Mouse (Mus musculus) lung, embryonic 16.5 days (tissue): Measurements from ENCODE around the gene Apol9a. TPM values are rescaled to one million over a fixed set of nuclear protein-coding genes. Genes with fewer than 3 reads are reported as not detected.
"Not testable (repeated sequence)": the region's sequence is repeated elsewhere in the genome, so short reads cannot be mapped to it uniquely, and the experiment has no call there.

Experiments
- ATAC-seq: fragments of 200-750 bp; cut with Nextera tagmentation; 2 replicates; pipeline ENCODE4 v1.8.0; 2017; ENCODE audit warnings: low read depth, mild to moderate bottlenecking, moderate library complexity
- H3K27ac ChIP-seq: fragments of 300-500 bp; sonication (generic); 2 replicates; pipeline ENCODE4 v1.5.1; 2014; ENCODE audit warnings: mild to moderate bottlenecking, control low read depth, low read length
- H3K27me3 ChIP-seq: fragments of 300-500 bp; sonication (generic); 2 replicates; pipeline ENCODE4 v1.6.1; 2014; ENCODE audit warnings: low read depth, low read length, mixed read lengths; ENCODE audit not compliant: control insufficient read depth, insufficient read depth
- H3K36me3 ChIP-seq: fragments of 300-500 bp; sonication (generic); 2 replicates; pipeline ENCODE4 v1.6.1; 2014; ENCODE audit warnings: low read length; ENCODE audit not compliant: control insufficient read depth, insufficient read depth
- H3K4me1 ChIP-seq: fragments of 300-500 bp; sonication (generic); replicated peaks from 2 replicates; pipeline ENCODE4 v1.6.1; 2014; ENCODE audit warnings: low read length, mixed read lengths; ENCODE audit not compliant: control insufficient read depth, insufficient read depth
- H3K4me2 ChIP-seq: fragments of 300-500 bp; sonication (generic); 2 replicates; pipeline ENCODE4 v1.6.1; 2014; ENCODE audit warnings: low read depth, low read length, control low read depth
- H3K4me3 ChIP-seq: fragments of 300-500 bp; sonication (generic); 2 replicates; pipeline ENCODE4 v1.5.1; 2014; ENCODE audit warnings: mild to moderate bottlenecking, low read length, control low read depth
- H3K9ac ChIP-seq: fragments of 300-500 bp; sonication (generic); 2 replicates; pipeline ENCODE4 v1.6.1; 2014; ENCODE audit warnings: low read length, control low read depth
- H3K9me3 ChIP-seq: fragments of 300-500 bp; sonication (generic); 2 replicates; pipeline ENCODE4 v1.6.1; 2016; ENCODE audit warnings: low read length; ENCODE audit not compliant: control insufficient read depth
- WGBS: fragments of 180-500 bp; shearing (Covaris S2); extraction: QIAGEN DNeasy Blood & Tissue Kit; methylation state at CpG from one replicate; pipeline ENCODE4 v1.1.7; 2014; 5-methylcytosine and 5-hydroxymethylcytosine counted together
- polyA plus RNA-seq: library from polyadenylated mRNA; unstranded; fragments of >200 nt; fragmentation: Nextera tagmentation; extraction: Ambion mirVana; gene quantifications from 2 replicates; pipeline ENCODE4 v1.2.1, GENCODE M21; 2015

Gene Apol9a
- 0.10 and 0.13 TPM in 2 replicates for polyA plus RNA-seq

DNA sequence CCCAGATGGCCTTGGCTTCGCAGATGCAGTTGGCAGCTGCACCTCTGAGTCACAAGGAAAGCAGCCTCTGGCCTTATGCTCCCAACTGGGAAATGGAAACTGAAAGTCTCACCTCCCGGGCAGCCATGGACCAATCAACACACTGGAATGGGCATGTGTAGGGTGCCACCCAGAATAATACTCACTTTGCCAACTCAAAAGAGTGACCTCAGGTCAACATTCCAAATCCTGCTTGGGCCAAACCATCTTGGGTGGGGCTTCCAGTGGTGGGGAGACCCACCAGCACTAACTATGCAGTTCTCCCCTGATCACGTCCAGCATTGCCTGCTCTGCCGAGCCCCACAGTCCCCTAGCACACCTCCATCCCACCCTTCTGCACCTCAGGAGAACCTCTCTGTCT, at the start of gene Apol9a:
Gene Apol9a (minus strand): TSS at position 101 of the 400 bp plus-strand sequence.
- H3K4me2 ChIP-seq, ATAC-seq, H3K27ac ChIP-seq, H3K4me1 ChIP-seq, H3K9me3 ChIP-seq, H3K36me3 ChIP-seq, H3K9ac ChIP-seq, H3K4me3 ChIP-seq, H3K27me3 ChIP-seq: not testable (repeated sequence)
- WGBS: 86% methylated on average over 1 of the region's 4 CpGs

DNA sequence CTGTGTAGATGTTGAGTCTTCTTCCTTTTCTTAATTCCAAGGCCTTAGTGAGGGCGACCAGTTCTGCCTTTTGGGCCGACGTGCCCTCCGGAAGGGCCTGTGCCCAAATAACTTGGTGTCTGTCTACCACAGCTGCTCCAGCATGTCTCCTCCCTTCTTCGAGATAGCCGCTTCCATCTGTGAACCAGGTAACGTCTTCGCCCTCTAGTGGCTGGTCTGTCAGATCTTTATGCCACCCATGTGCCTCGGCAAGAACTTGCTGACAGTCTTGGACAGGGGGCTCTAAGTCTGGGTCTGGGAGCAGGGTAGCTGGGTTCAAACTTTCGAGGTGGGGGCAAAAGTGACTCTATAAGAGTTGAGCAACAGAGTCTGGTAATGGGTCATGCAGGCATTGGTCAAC, 39.0 kb upstream of the Apol9a start:
- not testable (repeated sequence) for H3K27me3 ChIP-seq, H3K9me3 ChIP-seq, H3K27ac ChIP-seq, H3K9ac ChIP-seq, H3K4me3 ChIP-seq, H3K4me1 ChIP-seq, H3K36me3 ChIP-seq, H3K4me2 ChIP-seq, ATAC-seq
- 53% methylated on average over 10 of the region's 10 CpGs for WGBS

DNA sequence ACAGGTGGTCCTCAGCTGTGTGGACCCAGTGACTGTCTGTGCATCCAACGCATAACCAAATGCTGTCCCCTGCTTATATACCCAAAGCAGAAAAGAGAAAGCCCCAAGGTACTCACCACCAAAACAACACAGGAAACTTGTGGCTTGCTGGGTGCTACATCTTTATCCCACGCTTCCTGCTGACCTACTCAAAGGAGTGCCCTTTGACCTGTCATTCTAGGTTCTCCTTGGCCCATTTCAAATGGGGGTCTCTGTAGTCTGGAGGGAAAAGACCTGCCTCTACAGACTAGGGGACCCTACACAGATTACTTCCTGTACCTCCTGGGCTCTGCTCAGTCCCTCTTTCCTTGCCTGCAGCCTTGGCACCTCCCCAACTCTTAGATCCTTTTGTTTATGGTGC, 36.5 kb upstream of the Apol9a start, which contains the start of gene Apol7b:
Gene Apol7b (minus strand): TSS at position 101 of the 400 bp plus-strand sequence.
- not testable (repeated sequence) for H3K4me2 ChIP-seq, H3K4me3 ChIP-seq, H3K36me3 ChIP-seq, H3K27ac ChIP-seq, H3K4me1 ChIP-seq, H3K9ac ChIP-seq, H3K9me3 ChIP-seq, H3K27me3 ChIP-seq, ATAC-seq
- 70% methylated on average over 2 of the region's 2 CpGs for WGBS

DNA sequence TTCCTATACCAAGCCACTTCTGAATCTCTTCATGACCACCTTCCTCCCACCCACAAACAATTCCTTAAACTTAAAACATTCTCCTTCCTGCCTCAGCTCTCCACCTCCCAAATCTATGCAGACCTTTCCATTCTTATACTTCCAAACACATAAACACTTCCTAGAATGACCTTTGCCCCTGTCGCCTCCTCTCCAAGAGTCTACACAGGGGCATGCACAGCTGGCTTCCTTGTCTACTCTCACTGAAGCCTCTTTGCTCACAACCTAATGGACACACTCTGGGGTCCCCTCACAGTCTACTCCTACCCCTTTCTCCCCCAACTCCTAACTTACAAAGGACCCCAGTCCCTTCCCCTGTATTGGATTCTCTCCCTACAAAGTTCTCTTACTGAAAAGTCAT, 34.7 kb upstream of the Apol9a start:
- not testable (repeated sequence) for H3K9me3 ChIP-seq, H3K27me3 ChIP-seq, H3K4me3 ChIP-seq, H3K9ac ChIP-seq, ATAC-seq, H3K4me1 ChIP-seq, H3K4me2 ChIP-seq, H3K27ac ChIP-seq, H3K36me3 ChIP-seq
- WGBS: 50% methylated on average over 1 of the region's 1 CpGs

DNA sequence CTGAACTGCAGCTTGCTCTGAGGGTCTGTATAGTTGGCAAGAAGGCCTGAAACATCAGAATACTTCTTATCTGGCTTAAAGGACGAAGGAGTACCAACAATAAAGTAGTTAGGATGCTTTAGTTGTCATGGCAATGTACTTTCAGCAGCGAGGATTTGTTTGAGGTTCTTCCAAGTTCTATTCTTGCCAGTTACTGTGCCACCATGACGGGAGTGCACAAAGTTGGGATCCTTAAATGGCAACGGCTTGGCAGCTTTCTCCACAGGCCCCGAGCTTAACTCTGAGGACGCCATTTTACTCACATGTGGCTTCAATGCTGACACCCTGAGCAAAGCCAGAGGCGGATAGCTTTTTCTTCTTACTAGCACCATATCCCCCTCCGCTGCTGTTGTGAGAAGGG, 33.8 kb upstream of the Apol9a start:
- not testable (repeated sequence) for H3K27ac ChIP-seq, H3K9ac ChIP-seq, H3K27me3 ChIP-seq, H3K36me3 ChIP-seq, H3K4me3 ChIP-seq, ATAC-seq, H3K4me1 ChIP-seq, H3K4me2 ChIP-seq, H3K9me3 ChIP-seq
- 65% methylated on average over 8 of the region's 8 CpGs for WGBS

DNA sequence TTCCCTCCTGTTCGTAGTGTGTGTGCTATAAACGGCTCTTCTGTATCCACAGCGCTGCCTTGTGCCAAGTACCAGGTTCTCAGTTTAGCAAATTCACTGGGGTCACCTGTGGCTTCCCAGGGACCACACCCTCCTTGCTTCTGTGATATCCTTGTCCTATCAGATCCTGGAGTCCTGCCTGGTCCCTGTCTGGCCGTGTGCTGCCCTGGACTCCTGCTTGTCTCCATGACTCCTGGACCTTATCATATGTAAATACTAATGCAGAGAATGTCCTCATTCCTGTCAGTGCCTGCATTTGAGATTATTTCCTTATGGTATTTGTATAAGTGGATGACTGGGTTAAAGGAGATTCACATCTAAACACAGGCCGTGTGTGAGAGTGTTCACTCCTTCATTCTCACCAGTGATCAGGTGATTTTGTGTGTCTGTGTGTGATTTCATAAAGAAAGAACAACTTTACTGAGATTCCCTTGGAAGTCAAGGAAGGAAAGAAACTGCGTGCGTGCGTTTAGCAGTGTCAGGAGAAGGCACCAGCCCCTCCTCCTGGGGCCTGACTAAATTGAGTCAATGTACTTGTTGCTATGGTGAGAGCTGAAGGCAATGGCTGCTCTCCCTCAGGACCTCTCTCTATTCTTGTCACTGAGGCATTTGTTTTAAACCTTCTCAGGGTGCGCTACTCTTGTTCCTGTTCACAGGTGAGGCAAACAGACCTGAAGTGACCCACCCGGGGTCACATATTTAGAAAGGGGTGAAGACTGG, 17.9 kb upstream of the Apol9a start:
- H3K27ac ChIP-seq, H3K36me3 ChIP-seq, ATAC-seq, H3K9me3 ChIP-seq, H3K4me3 ChIP-seq, H3K4me2 ChIP-seq, H3K4me1 ChIP-seq, H3K27me3 ChIP-seq, H3K9ac ChIP-seq: not testable (repeated sequence)
- 38% methylated on average over 8 of the region's 10 CpGs for WGBS

DNA sequence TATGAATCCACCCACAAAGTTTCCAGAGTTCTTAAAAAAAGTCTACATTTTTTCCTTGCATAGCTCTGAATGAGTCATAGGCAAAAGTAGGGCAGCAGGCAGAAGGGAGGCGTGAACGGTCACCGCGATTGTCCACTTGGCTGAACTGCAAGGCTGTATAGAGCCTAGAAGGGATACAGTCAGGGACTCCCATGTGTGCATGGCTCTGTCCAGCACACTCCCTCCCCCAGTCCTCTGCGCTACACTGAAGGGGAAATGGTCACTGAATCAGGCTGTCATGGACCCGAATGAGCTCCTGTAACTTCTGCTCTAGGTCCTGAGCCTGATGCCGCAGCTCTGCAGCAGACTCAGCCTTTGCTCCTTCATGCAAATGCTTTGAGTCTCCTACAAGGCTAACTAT, 12.0 kb upstream of the Apol9a start:
- ATAC-seq, H3K4me1 ChIP-seq, H3K9ac ChIP-seq, H3K4me2 ChIP-seq, H3K4me3 ChIP-seq, H3K27me3 ChIP-seq, H3K9me3 ChIP-seq, H3K27ac ChIP-seq, H3K36me3 ChIP-seq: not testable (repeated sequence)
- WGBS: 66% methylated on average over 3 of the region's 7 CpGs

DNA sequence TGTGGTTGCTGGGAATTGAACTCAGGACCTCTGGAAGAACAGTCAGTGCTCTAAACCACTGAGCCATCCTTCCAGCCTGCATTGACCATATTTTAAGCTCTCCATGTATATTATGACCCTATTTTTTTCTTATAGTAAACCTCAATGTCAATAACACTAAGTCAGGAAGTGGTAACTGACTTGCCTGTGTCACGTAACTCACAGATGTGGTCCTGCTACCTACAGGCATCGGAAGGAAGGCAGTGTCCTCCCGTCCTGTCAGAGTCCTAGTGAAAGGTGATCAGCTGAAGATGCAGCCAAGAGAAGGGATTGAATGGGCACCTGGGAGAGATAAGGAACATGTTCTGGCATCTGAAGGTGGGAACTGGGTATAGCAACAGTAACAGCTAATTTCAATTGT, 8.7 kb upstream of the Apol9a start:
- not testable (repeated sequence) for H3K27ac ChIP-seq, H3K9me3 ChIP-seq, H3K9ac ChIP-seq, H3K36me3 ChIP-seq, ATAC-seq, H3K27me3 ChIP-seq, H3K4me2 ChIP-seq, H3K4me3 ChIP-seq, H3K4me1 ChIP-seq
- no CpG with 5 or more reads among the region's 3 CpGs for WGBS

DNA sequence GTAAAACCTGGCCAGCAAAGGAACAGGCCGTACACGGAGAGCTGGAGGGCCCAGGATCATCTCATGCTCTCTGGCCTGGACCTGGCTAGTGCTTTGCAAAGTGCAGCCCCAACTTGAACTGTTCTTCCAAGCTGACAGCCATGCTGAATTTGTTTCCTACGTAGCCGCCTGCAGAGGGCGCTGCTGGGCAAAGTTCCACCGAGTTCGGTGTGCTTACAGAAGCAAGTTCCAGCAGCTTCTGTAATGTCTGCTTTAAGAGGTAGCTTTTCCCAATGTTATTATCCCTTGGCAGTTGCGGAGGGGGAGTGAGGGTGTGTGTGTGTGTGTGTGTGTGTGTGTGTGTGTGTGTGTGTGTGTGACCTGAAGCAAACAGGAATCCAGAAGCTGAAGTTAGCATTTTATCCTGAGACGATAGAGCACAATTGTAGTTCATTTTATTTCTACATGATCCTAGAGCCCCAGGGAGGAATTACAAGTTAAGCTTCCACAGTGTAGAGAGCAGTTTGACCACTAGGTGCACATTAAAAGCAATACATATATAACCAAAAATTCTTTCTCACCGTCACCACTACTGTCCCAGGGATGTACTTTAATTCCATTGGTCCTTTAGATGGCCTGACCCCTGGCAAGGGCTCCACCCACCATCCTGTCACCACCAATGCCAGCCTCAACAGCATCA, 5.9 kb upstream of the Apol9a start:
- not testable (repeated sequence) for H3K4me3 ChIP-seq, H3K27ac ChIP-seq, H3K36me3 ChIP-seq, H3K27me3 ChIP-seq, ATAC-seq, H3K4me1 ChIP-seq, H3K9me3 ChIP-seq, H3K4me2 ChIP-seq, H3K9ac ChIP-seq
- WGBS: 28% methylated on average over 2 of the region's 10 CpGs
